Mouse (Mus musculus): ENCODE results near the gene Dennd2a. TPM values are rescaled to one million over a fixed set of nuclear protein-coding genes. Genes with fewer than 3 reads are reported as not detected.

The Dennd2a gene
- polyA plus RNA-seq, 1 experiment from 2014 or later = 19.6 TPM

- H3K27me3 ChIP-seq = no peaks in the 10 kb centered on the region
- H3K4me3 ChIP-seq = no peak overlapping the region
- H3K27ac ChIP-seq = no peak overlapping the region
- H3K4me2 ChIP-seq = no peak overlapping the region
- no peak overlapping the region for H3K9ac ChIP-seq
- no peaks in the 10 kb centered on the region for H3K9me3 ChIP-seq (replicated peaks)
- H3K4me1 ChIP-seq = peaks cover 25% of the 10 kb centered on the region
- ATAC-seq = no peak
- 92% methylated on average over 4 of the region's 4 CpGs for whole genome bisulfite sequencing
- peaks cover 81% of the 10 kb centered on the region for H3K36me3 ChIP-seq (ENCODE audit: poor library complexity, severe bottlenecking)
These were observed 65.5 kb downstream of the Dennd2a start for GRCm38 (mm10) chr6:39492161-39492560.

- ATAC-seq = peak; percentile 71
- Histone ChIP-seq H3K27ac (peak overlapping the region; percentile 57; the same call in 1 of the 2 replicates), H3K9me3 (replicated peaks) (no peaks in the 10 kb centered on the region), H3K9ac (no peak overlapping the region), H3K4me2 (no peak overlapping the region), H3K27me3 (no peaks in the 10 kb centered on the region), H3K36me3 (ENCODE audit: poor library complexity, severe bottlenecking) (peaks cover 81% of the 10 kb centered on the region), H3K4me3 (no peak overlapping the region), H3K4me1 (peaks cover 25% of the 10 kb centered on the region)
- WGBS = 53% methylated on average over 5 of the region's 5 CpGs
These were observed 66.5 kb downstream of the Dennd2a start for GRCm38 (mm10) chr6:39491203-39491602.

GRCm38 (mm10) chr6:39488292-39488691 lies 69.4 kb downstream of the Dennd2a start:
- peaks cover 87% of the 10 kb centered on the region for H3K36me3 ChIP-seq (ENCODE audit: poor library complexity, severe bottlenecking)

GRCm38 (mm10) chr6:39483656-39484055 lies 74.0 kb downstream of the Dennd2a start:
- no peaks in the 10 kb centered on the region for H3K27me3 ChIP-seq
- 92% methylated on average over 4 of the region's 4 CpGs for WGBS
- peaks cover 93% of the 10 kb centered on the region for H3K36me3 ChIP-seq (ENCODE audit: poor library complexity, severe bottlenecking)
- H3K4me3 ChIP-seq = no peak overlapping the region
- no peak for ATAC-seq
- no peak overlapping the region for H3K4me2 ChIP-seq
- H3K9me3 ChIP-seq (replicated peaks) = no peaks in the 10 kb centered on the region
- no peak overlapping the region for H3K27ac ChIP-seq
- H3K9ac ChIP-seq = no peak overlapping the region
- H3K4me1 ChIP-seq = peaks cover 5% of the 10 kb centered on the region; the same call in 1 of the 2 replicates

More at GRCm38 (mm10) chr6:39488292-39488691, 69.4 kb downstream of the Dennd2a start:
- Histone ChIP-seq H3K9ac (no peak overlapping the region), H3K4me1 (peaks cover 19% of the 10 kb centered on the region), H3K4me2 (no peak overlapping the region), H3K9me3 (replicated peaks) (no peaks in the 10 kb centered on the region), H3K27ac (no peak overlapping the region), H3K27me3 (no peaks in the 10 kb centered on the region), H3K4me3 (no peak overlapping the region)
- WGBS = 92% methylated on average over 8 of the region's 8 CpGs
- no peak for ATAC-seq

- Histone ChIP-seq H3K9ac (no peak overlapping the region), H3K36me3 (ENCODE audit: poor library complexity, severe bottlenecking) (peaks cover 92% of the 10 kb centered on the region), H3K9me3 (replicated peaks) (no peaks in the 10 kb centered on the region), H3K4me2 (no peak overlapping the region), H3K27ac (peak overlapping the region; percentile 73), H3K4me1 (peaks cover 8% of the 10 kb centered on the region; the same call in 1 of the 2 replicates), H3K27me3 (no peaks in the 10 kb centered on the region), H3K4me3 (no peak overlapping the region)
- ATAC-seq = peak; percentile 68
- 51% methylated on average over 8 of the region's 8 CpGs for WGBS
These were observed 79.0 kb downstream of the Dennd2a start for GRCm38 (mm10) chr6:39478509-39479150.

- WGBS = 70% methylated on average over 1 of the region's 1 CpGs
- H3K4me2 ChIP-seq = no peak overlapping the region
- no peak overlapping the region for H3K27ac ChIP-seq
- H3K36me3 ChIP-seq (ENCODE audit: poor library complexity, severe bottlenecking) = peaks cover 80% of the 10 kb centered on the region
- no peak overlapping the region for H3K4me3 ChIP-seq
- no peak for ATAC-seq
- H3K4me1 ChIP-seq = peaks cover 8% of the 10 kb centered on the region; the same call in 1 of the 2 replicates
- no peaks in the 10 kb centered on the region for H3K9me3 ChIP-seq (replicated peaks)
- H3K9ac ChIP-seq = no peak overlapping the region
- no peaks in the 10 kb centered on the region for H3K27me3 ChIP-seq
These were observed 81.0 kb downstream of the Dennd2a start for GRCm38 (mm10) chr6:39476617-39477016.

GRCm38 (mm10) chr6:39474424-39474823 lies 83.2 kb downstream of the Dennd2a start:
- Histone ChIP-seq H3K27ac (no peak overlapping the region), H3K4me2 (no peak overlapping the region), H3K9ac (no peak overlapping the region), H3K27me3 (no peaks in the 10 kb centered on the region), H3K4me1 (peaks cover 8% of the 10 kb centered on the region; the same call in 1 of the 2 replicates), H3K9me3 (replicated peaks) (no peaks in the 10 kb centered on the region), H3K4me3 (no peak overlapping the region), H3K36me3 (ENCODE audit: poor library complexity, severe bottlenecking) (peaks cover 77% of the 10 kb centered on the region)
- 86% methylated on average over 6 of the region's 6 CpGs for WGBS
- no peak for ATAC-seq

- 80% methylated on average over 5 of the region's 5 CpGs for WGBS
- H3K4me1 ChIP-seq = no peaks in the 10 kb centered on the region
- no peaks in the 10 kb centered on the region for H3K9me3 ChIP-seq (replicated peaks)
- no peak for ATAC-seq
- H3K36me3 ChIP-seq (ENCODE audit: poor library complexity, severe bottlenecking) = peaks cover 75% of the 10 kb centered on the region
- no peak overlapping the region for H3K4me2 ChIP-seq
- no peak overlapping the region for H3K4me3 ChIP-seq
- no peaks in the 10 kb centered on the region for H3K27me3 ChIP-seq
- no peak overlapping the region for H3K9ac ChIP-seq
- H3K27ac ChIP-seq = no peak overlapping the region
These were observed 84.8 kb downstream of the Dennd2a start for GRCm38 (mm10) chr6:39472837-39473236.

- no peak overlapping the region for H3K4me3 ChIP-seq
- no peak overlapping the region for H3K4me2 ChIP-seq
- H3K27me3 ChIP-seq = no peaks in the 10 kb centered on the region
- H3K9ac ChIP-seq = no peak overlapping the region
- H3K27ac ChIP-seq = no peak overlapping the region
- 83% methylated on average over 4 of the region's 4 CpGs for WGBS
- no peaks in the 10 kb centered on the region for H3K4me1 ChIP-seq
- H3K9me3 ChIP-seq (replicated peaks) = no peaks in the 10 kb centered on the region
- H3K36me3 ChIP-seq (ENCODE audit: poor library complexity, severe bottlenecking) = peaks cover 73% of the 10 kb centered on the region
- ATAC-seq = no peak
These were observed 85.4 kb downstream of the Dennd2a start for GRCm38 (mm10) chr6:39472271-39472670.

- H3K4me1 ChIP-seq = no peaks in the 10 kb centered on the region
- H3K9me3 ChIP-seq (replicated peaks) = no peaks in the 10 kb centered on the region
- ATAC-seq = no peak
- no peak overlapping the region for H3K9ac ChIP-seq
- H3K36me3 ChIP-seq (ENCODE audit: poor library complexity, severe bottlenecking) = peaks cover 67% of the 10 kb centered on the region
- no peak overlapping the region for H3K4me2 ChIP-seq
- WGBS = 93% methylated on average over 13 of the region's 14 CpGs
- no peak overlapping the region for H3K4me3 ChIP-seq
- no peak overlapping the region for H3K27ac ChIP-seq
- H3K27me3 ChIP-seq = no peaks in the 10 kb centered on the region
These were observed 87.6 kb downstream of the Dennd2a start for GRCm38 (mm10) chr6:39470076-39470475.

GRCm38 (mm10) chr6:39469427-39469826 lies 88.2 kb downstream of the Dennd2a start:
- Histone ChIP-seq H3K27me3 (no peaks in the 10 kb centered on the region), H3K36me3 (ENCODE audit: poor library complexity, severe bottlenecking) (peaks cover 64% of the 10 kb centered on the region), H3K27ac (no peak overlapping the region), H3K4me3 (no peak overlapping the region), H3K9me3 (replicated peaks) (no peaks in the 10 kb centered on the region), H3K4me2 (no peak overlapping the region), H3K9ac (no peak overlapping the region), H3K4me1 (no peaks in the 10 kb centered on the region)
- 92% methylated on average over 5 of the region's 5 CpGs for WGBS
- no peak for ATAC-seq

GRCm38 (mm10) chr6:39462621-39463538 lies 94.8 kb downstream of the Dennd2a start:
- no peak overlapping the region for H3K27ac ChIP-seq
- no peak overlapping the region for H3K9ac ChIP-seq
- no peaks in the 10 kb centered on the region for H3K27me3 ChIP-seq
- 54% methylated on average over 16 of the region's 16 CpGs for WGBS
- H3K36me3 ChIP-seq (ENCODE audit: poor library complexity, severe bottlenecking) = peaks cover 41% of the 10 kb centered on the region
- ATAC-seq = peak; percentile 81
- no peak overlapping the region for H3K4me2 ChIP-seq
- no peak overlapping the region for H3K4me3 ChIP-seq
- no peaks in the 10 kb centered on the region for H3K9me3 ChIP-seq (replicated peaks)
- no peaks in the 10 kb centered on the region for H3K4me1 ChIP-seq

Measured in forebrain, embryonic 13.5 days (tissue).